ENCODE assay signal across 9 mouse cellular contexts in genomic region chr1:78846471-78846870, GRCm38 (mm10). TPM values are rescaled to one million over a fixed set of nuclear protein-coding genes. Genes with fewer than 3 reads are reported as not detected.
DNase-seq lines count a peak whose midpoint lies in the region; ATAC-seq and TF ChIP-seq lines count a peak whose summit lies in the region.
"Had no signal": no experiment of that assay in that cellular context is flagged by ENCODE, and none has a peak within 500 bp of the region (broad histone marks: within the 10 kb centered on the region; RNA-seq: fewer than 3 reads in every experiment).

No protein-coding gene starts in this region.

- no peak overlapping the region for H3K27ac ChIP-seq in liver, adult 2 months (replicated peaks; ENCODE audit: insufficient read depth, low read depth, low read length)
- no peak overlapping the region for H3K27ac ChIP-seq in liver, embryonic 11.5 days (ENCODE audit: low read depth, low read length)
- H3K27ac ChIP-seq: midbrain, embryonic 12.5 days had no signal

- no peak overlapping the region for H3K4me3 ChIP-seq in liver, adult 2 months (ENCODE audit: insufficient read depth, low read depth, low read length)
- H3K4me3 ChIP-seq in liver, embryonic 11.5 days (ENCODE audit: low read depth, low read length), result no peak overlapping the region
- H3K4me3 ChIP-seq: midbrain, embryonic 12.5 days had no signal

- H3K79me2 ChIP-seq in liver, adult 2 months (ENCODE audit: control insufficient read depth, insufficient read depth, low read length), result no peaks in the 10 kb centered on the region

- H3K9me3 ChIP-seq in liver, embryonic 11.5 days (ENCODE audit: control insufficient read depth, low read length), result no peaks in the 10 kb centered on the region
- H3K9me3 ChIP-seq: midbrain, embryonic 12.5 days had no signal

- no peaks in the 10 kb centered on the region for H3K4me1 ChIP-seq in liver, adult 2 months (ENCODE audit: control insufficient read depth, insufficient read depth, low read length)
- no peaks in the 10 kb centered on the region for H3K4me1 ChIP-seq in liver, embryonic 11.5 days (replicated peaks; ENCODE audit: control insufficient read depth, insufficient read depth, low read length)
- H3K4me1 ChIP-seq: midbrain, embryonic 12.5 days had no signal

- TF ChIP-seq POLR2A in liver, adult 2 months (IDR thresholded peaks at IDR 0.05; ENCODE audit: extremely low read depth, insufficient read depth, low read length), result no peak

- H3K27me3 ChIP-seq in liver, adult 2 months (ENCODE audit: control insufficient read depth, insufficient read depth, low read length), result no peaks in the 10 kb centered on the region
- H3K27me3 ChIP-seq in liver, embryonic 11.5 days (replicated peaks; ENCODE audit: control insufficient read depth, insufficient read depth, low read length), result no peaks in the 10 kb centered on the region
- H3K27me3 ChIP-seq: midbrain, embryonic 12.5 days had no signal

- no peak overlapping the region for H3K4me2 ChIP-seq in liver, embryonic 11.5 days
- H3K4me2 ChIP-seq: midbrain, embryonic 12.5 days had no signal

- no peak overlapping the region for H3K9ac ChIP-seq in liver, adult 2 months (ENCODE audit: low read depth, low read length)
- no peak overlapping the region for H3K9ac ChIP-seq in liver, embryonic 11.5 days (ENCODE audit: low read depth, low read length)
- H3K9ac ChIP-seq: midbrain, embryonic 12.5 days had no signal

- 52% methylated on average over 2 of the region's 2 CpGs for WGBS in liver, adult 2 months
- 37% methylated on average over 2 of the region's 2 CpGs for WGBS in liver, embryonic 11.5 days

- peak; percentile 21 for DNase-seq in liver, adult 2 months (ENCODE audit: extremely low read depth, low read depth, low spot score)
- no peak for DNase-seq in liver, embryonic 11.5 days (ENCODE audit: low spot score)
- DNase-seq in adrenal gland, adult 18-20 months (ENCODE audit: low spot score in 2 of 2), result peak; percentile 43 to 56
- peak; percentile 42 to 67 for DNase-seq in cerebellum, postnatal 14 days
- DNase-seq in kidney, postnatal 36 days, result peak; percentile 59 to 78
- no peak for DNase-seq in spleen, postnatal 4 days (ENCODE audit: low spot score in 2 of 2)
- DNase-seq in adipocyte (ENCODE audit: low spot score), result no peak
- no peak for DNase-seq in c-Kit-positive CD71-positive TER-119-positive erythroid progenitor cells, embryonic 14.5 days (ENCODE audit: low spot score)

- no peaks in the 10 kb centered on the region for H3K36me3 ChIP-seq in liver, adult 2 months (ENCODE audit: control insufficient read depth, insufficient read depth, low read length)
- H3K36me3 ChIP-seq in liver, embryonic 11.5 days (ENCODE audit: control insufficient read depth, insufficient read depth, low read length), result no peaks in the 10 kb centered on the region
- H3K36me3 ChIP-seq: midbrain, embryonic 12.5 days had no signal

- no peak for ATAC-seq in liver, embryonic 11.5 days (replicated peaks; ENCODE audit: low FRiP score)

- no peak for TF ChIP-seq CTCF in liver, adult 2 months (IDR thresholded peaks at IDR 0.05; ENCODE audit: low read depth, low read length)

RNA-seq across cellular contexts. Expression of gene Kcne4, which starts 29.9 kb away (rescaled TPM):
- 0.20 and 0.28 TPM in 2 replicates for total RNA-seq in liver, adult 2 months (2014; rRNA removed)
- polyA plus RNA-seq in liver, adult 2 months (2012; rRNA removed), result 0.11 and 0.12 TPM in 2 replicates
- 0.32 and 0.44 TPM in 2 replicates for polyA plus RNA-seq in liver, embryonic 11.5 days (2014; fragmentation: Nextera tagmentation; extraction: Ambion mirVana)
- total RNA-seq in adrenal gland, adult 18-20 months (2021), result 1 to 10 TPM; 5.0 to 5.4 TPM

Comparison
In these comparisons a context has a peak if more than half of its experiments do, and no peak if none do; other contexts are left out.
1. DNase-seq: peak in liver, adult 2 months (single experiment), adrenal gland, adult 18-20 months (2 of 2), cerebellum, postnatal 14 days (2 of 2) and kidney, postnatal 36 days (2 of 2); none in liver, embryonic 11.5 days (single experiment), spleen, postnatal 4 days (0 of 2), adipocyte (single experiment) and c-Kit-positive CD71-positive TER-119-positive erythroid progenitor cells, embryonic 14.5 days (single experiment).